Mouse (Mus musculus) adrenal gland, adult (tissue): Measurements from ENCODE around the gene Alpk3.

Experiments used
- DNase-seq, 2 experiments: peaks; one replicate each; pipeline ENCODE4 v3.0.0; 2022 to 2023; ENCODE audit warnings: low spot score in 1 of 2; ENCODE audit not compliant: inconsistent age in 2 of 2

Alpk3 gene

DNA sequence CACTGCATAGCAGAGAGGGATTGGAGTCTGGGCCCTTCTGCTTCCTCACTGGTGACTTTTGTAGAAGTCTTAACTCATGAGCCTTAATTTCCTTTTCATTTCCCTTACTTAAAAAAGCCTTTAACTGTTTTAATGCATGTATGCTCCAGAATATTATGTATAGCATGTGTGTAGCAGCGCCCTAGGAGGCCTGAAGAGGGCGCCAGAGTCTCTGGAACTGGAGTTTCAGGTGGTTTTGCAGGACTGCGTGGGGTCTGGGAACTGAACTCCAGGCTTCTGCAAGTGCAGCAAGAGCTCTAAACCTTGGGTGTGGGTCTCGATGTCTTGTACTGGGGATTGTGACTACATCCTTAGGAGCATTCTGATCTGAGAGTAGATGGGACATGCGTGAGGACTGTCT lies 15.9 kb downstream of the Alpk3 start:
- DNase-seq, result no peak

DNA sequence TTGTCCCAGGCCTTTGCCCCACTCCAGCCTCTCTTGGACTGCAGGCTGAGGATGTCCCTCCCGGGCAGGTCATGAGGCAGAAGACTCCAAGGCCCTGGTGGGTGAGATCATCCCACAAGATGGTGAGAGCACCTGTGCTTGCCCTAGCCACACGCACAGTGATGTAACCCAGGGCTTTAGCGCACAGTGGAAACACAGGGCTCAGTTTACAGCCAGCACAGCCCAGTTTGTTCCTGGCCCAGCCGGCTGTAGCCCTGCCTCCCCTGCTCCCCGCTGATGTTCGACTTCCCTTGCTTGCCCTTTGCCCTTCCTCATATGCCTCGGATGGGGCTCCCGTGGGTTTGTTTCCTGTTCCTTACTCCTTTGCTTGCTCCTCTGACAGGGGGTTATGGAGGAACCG lies 17.1 kb downstream of the Alpk3 start:
- no peak for DNase-seq

DNA sequence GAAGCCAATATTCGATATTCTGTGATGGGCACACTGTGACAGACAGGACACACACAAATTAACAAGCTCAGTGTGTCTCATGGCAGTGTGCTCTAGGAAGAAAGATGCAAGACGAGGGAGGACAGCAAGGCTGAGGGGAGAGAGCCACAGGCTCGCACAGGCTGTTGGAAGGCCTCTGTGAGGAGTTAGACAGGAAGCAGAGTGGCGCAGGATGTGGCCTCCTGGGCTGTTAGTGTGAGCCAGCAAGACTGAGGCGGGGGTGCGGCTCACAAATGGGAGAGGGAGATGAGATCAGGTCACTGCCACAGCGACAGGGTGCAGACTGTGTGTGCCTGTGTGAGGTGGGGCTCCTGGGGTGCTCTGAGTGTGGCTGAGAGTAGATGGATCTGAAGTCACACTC lies 17.9 kb downstream of the Alpk3 start:
- no peak for DNase-seq

DNA sequence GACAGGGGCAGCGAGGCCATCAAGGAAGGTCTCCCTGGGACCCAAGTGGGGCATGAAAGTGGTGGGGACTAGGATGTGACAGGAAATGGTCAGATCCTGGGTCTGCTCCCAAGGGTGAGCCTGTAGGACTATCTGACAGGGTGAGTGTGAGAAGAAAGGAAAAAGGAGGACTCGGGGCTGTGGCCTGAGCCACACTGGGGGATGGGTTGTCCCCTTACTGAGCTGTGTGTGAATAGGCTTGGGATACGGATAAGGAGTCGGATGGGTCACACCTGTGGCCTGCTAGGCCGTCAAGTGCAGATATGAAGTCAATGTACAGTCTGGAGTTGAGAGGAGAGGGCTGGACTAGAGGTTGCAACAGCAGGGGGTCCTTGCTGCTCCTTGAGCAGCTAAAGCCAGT lies 18.3 kb downstream of the Alpk3 start:
- no peak for DNase-seq

DNA sequence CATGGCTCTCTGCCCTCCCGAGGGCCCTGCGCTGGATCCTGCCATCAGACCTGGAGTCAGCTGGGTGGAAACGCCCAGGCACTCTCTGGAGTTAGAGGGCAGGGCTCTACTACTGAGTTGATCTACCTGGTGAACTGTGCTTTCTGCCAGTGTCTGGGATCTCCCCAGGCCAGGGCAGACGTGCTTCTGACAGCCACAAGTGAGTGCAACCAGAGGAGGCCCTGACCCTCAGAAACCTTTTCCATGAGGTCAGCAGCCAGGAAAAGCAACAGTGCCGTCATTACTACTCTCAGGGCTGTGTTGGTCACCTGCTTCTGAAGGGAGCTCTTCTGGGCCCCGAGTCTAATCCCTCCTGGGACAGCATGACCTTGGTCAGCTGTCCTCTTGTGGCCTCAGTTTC lies 19.6 kb downstream of the Alpk3 start:
- peak in 1 of 2 experiments; percentile 54 for DNase-seq

DNA sequence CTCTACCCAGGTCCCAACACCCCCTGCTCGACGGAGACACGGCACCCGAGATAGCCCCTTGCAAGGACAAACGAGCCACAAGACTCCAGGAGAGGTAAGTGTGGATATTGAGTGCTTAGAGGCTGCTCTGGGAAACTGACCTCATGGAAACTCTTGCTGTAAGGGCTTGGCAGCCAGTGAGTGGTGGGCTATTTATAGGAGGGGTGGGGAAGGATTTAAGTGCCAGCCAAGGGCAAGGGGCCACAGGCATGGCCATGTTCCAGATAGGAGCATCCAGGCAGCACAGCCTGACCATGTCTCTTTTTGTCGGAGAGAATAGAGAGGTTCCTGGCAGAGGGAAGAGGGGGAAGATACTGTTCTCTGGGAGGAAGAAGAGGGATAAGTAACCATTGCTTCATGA lies 21.3 kb downstream of the Alpk3 start:
- DNase-seq, result no peak

DNA sequence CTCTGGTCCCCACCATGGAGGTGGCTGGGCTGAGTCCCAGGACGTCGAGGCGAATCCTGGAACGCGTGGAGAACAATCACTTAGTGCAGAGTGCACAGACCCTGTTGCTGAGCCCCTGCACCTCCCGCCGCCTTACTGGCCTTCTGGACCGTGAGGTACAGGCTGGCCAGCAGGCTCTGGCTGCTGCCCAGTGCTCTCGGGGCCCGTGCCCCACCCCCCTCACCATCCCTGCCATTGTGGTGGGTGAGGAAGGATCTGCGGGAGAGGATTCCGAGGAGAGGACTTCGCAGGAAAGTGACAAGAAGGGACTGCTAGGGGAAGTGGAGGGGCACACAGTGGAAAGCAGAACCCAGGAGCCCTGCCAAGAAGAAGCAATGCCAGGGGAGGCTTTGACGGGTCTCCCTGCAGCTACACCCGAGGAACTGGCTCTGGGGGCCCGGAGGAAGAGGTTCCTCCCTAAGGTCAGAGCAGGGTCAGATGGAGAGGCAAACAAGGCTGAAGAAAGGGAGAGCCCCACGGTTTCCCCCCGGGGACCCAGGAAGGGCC lies 36.1 kb downstream of the Alpk3 start:
- no peak for DNase-seq

DNA sequence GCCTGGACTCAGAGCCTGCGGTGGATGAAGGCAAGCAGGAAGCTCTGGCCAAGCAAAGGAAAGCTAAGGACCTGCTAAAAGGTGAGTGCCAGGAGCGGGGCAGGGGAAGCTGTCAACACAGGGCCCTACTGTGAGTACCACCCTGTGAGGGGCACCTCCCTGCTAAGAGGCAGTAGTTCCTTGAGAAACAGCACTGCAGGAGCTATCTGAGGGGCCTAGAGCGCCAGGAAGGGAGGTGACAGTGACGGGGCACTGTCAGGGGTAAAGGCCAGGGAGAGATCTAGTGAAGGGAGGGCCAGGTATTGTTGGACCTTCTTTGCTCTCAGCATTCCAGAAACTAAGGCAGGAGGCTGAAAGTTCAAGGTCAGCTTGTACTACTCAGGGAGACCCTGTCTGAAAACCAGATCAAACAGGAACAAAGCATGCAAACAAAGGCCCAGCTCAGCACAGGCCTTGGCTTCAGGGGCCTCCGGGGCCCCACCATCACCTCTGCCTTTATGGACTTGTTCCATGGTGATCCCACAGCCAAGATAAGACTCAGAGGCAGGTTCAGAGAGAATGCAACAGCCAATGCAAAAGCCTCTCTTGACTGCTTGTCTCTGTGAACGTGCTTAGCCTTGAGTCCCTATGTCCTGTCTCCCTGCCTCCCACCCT lies 36.8 kb downstream of the Alpk3 start:
- no peak for DNase-seq

DNA sequence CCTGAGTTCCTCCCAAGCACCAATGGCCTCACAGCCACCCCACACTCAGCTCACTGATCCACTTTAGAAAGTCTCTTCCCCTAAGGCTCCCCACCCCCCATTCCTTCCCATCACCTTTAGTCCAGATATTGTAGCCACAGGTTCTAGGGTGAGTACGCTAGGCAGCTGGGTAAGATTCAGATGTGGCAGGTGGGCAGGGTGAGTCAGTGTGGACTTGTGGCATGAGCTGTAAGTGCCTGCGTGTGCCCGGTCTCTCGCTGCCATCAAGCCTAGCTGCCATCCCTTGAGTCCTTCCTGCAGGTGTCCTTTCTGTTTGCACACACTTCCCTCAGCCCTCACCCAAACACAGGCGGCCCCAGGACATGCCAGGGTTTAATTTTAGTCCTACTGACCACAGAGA lies 42.9 kb downstream of the Alpk3 start:
- no peak for DNase-seq

DNA sequence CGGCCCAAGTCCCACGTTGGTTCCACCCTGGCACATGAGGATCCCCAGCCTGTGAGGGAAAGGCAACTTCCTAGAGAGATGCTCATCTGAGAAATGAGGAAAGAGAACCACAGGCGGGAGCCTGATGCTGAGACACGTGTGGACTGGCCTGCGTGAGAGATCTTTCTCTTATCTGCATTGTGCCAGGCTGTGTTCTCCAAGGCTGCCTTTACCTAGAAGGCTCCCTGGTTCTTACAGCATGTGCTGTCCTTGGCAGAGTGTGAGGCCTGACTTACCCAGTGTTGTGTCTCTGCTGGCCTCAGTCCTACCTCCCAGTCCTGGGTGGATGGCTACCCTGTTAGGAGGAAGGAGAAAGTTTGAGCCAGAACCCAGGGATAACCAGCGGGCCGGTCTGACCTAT lies 45.5 kb downstream of the Alpk3 start:
- no peak for DNase-seq

DNA sequence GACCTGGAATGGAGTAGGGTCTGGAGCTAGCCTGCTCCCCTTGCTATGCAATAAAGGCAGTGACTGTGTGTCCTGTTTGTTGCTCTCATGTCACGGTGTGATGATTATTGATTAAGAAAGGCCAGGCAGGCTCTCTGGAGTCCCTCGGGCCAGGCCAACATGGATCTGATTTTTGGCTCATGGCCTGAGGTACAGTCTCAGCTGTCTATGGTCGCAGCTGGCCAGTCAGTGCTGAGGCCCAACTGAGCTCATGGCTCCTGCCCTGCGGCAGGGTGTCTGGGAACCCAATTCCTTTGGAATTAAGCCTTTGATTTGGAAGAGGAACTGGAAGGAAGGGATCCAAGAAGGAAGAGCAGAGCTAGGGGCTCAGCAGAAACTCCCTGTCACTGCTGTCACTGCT lies 48.1 kb downstream of the Alpk3 start:
- DNase-seq, result no peak

DNA sequence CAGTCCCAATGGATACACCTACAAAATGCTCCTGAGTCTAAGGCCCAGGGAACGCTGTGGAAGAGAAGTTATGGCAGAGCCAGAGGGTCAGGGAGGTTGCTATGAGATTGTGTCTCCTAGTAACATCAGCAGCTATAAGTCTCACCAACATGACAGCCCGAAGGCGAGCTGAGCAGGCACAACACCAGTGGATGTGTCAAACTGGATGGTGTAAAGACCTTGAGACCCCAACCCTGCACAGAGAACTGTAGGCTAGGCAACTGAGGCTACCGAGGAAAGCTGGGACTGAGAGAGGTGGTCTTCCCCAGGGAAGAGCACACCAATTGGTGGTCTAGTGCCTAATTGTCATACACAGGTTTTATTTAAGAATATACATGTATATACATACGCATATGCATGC lies 50.8 kb downstream of the Alpk3 start:
- no peak for DNase-seq

DNA sequence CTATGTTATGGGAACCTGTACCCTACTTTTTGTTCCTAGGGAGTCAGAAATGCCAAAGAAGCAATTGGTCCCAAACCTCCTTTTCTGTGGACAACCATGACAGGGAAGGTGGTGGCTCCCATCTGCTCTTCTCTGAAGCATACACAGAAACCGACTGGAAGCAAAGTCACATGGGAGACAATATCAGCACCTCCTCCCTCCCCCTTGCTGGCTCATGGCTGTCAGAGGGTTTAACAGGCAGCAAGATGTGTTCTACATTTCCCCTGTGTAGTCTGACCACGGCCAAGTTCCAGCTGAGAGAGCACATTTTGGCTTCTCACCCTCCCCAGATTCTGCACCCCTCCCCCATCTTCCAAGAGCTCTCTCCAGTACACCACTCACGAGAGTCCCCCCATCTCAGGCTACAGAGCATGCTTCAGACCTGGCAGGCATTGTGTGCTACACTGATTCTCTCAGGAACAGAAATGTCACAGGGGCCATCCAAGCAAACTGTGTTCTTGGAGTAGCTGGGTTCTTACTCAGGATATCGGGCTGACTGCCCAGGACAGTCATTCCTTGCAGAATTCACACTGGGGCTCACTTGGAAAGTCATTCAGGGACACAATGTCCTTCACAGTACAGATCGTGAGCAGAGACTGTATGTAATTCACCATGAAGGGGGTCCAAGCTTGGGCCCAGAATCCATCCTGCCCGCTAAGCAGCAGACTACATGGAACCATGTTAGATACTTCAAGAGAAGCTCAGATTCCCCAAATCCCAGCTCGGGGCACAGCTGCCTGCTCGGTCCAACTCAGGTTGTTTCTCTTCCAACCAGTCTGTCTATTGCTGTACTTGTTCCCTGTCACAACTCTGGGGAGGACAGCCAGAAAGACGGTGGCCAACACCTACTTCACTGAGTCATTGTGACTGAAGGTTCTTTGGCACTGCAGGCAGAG lies 52.6 kb downstream of the Alpk3 start:
- peak; percentile 81 to 91 for DNase-seq

DNA sequence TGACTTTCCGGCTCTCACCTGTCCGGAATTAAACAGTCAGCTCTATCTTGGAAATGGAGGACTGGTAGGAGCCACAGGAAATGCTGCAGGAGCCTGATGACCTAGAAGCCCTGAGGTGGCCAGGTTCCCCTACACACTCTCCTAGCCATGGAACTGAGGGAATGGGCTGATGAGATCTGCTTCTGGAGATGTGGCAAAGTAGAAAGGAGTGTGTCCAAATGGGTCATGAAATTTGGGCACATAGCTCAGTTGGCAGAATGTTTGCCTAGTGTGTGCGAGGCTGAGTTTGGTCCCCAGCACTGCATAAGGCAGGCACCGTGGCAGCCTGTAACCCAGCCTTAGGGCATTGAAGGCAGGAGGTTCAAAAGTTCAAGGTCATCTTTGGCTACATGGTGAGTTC lies 53.4 kb downstream of the Alpk3 start:
- DNase-seq, result peak in 1 of 2 experiments; percentile 67

DNA sequence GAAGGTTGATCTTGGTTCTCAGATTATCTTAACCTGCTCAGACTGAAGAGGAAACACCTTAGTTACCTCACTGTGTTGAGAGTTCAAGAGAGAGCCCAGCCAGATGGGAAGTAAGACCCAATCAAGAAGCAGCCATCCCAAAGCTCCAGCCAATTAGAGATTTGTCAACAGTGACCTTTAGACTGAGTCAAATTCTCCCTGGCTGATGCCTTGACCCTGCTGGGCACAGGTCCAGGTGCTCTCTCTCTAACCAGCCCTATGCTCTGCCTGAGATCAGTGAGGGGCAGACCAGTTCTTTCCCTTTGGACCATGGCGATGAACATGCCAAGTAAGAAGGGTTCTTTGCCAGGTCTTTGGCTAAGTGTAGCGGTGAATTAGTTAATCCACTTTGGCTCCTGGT lies 54.3 kb downstream of the Alpk3 start:
- peak; percentile 56 to 84 for DNase-seq

DNA sequence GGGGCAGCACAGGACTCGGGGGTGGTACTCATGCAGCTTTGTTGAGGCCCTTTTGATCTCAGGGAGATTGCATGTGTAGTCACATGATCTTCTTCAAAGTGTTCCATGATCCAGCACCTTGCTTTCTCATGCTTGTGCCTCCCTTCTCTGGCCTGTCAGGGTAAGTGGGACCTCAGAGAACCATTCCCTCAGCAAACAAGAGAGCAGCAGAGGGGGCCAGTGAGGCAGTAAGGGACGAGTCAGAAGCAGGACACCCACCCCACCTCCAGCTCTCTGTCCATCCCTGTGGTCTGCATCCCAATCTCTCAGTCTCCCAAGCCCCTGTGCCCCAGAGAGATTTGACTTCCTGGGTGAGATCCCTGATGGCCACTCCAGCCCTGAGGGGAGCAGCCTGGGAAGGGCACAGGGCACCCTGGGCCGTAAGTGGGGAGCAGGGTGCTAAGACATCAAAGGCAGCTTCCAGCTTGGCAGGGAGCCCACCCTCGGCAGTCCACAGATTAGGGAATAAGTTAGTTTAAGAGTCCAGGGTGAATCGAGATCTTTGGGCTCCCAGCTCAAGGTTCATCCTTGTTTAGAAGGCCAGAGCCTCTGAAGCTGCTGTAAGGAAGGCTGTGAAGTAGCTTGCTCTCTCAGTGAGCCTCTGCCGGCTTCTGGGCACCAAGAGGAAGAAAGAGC lies 55.4 kb downstream of the Alpk3 start:
- peak; percentile 38 to 71 for DNase-seq

DNA sequence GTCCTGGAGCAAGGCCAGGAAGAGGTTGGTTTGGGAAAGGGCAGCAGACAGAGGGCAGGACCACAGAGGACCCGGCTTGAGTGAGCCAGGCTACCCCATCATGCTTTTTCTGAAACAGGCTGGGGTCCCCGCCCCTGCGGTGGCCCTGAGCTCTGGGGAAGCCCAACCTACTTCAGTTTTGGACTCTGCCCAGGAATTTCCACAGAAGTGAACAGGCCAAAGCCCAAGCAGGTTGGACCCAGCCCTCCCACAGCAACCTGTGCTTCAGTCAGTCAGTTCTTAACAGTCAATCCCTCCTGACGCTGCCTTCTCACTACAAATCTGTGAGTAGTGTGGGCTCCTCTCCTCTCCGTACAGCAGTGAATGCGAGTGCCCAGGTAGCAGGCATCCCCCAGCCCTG lies 57.2 kb downstream of the Alpk3 start, which contains the start of gene Slc28a1:
TSS of gene Slc28a1 (plus strand) at position 245 of the 400 bp plus-strand sequence.
- DNase-seq, result peak in 1 of 2 experiments; percentile 45

DNA sequence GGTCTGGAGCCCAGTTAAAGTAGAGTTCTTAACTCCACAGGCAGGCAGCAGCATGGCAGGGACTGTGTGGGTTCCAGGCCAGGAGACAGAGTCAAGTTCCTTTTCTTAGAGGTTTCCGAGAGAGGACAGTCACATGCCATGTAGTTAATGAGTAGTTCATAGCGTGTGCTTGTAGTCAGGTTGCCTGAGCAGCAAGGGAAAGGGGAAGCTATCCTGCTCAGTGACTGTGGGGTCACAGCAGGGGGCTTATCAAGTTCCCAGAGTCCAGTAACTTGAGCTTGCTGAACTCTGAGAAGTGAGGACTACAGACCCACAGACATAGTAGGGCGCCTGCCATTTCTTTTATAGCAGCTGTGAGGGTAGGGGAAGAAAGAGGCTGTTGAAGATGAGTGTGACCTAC lies 63.7 kb downstream of the Alpk3 start:
- no peak for DNase-seq

DNA sequence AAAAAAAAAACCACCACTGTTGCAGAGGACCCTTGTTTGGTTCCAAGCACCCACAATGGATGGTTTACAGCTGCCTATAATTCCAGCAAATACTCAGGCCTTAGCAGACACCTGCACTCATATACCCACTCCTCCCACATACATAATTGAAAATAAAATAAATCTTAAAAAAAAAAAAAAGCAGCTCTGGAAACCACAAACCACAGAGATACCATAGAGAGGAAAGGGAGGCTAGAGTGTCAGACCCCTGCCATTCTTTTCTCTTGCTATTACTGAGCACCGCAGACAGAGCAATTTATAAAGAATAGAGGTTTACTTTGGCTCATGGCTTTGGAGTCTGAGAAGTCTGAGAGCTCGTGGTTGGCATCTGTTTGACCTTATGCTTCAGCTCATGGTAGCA lies 65.4 kb downstream of the Alpk3 start:
- DNase-seq, result no peak

DNA sequence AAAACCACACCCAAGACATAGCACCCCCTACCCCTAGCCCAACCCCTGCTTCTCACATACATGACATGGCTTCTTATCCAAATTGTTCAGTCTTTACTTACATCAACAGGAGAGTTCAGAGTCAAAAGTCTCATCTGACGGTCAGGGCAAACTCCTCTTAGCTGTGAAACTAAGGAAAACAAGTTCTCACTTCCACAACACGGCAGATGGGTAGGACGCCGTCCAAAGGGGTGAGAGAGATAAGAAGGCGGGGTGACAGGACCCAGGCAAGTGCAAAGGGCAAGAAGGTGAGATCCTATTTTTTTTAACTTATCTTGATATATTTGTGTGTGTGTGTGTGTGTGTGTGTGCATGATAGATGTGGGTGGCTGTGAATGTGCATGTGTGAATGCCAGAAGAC lies 66.2 kb downstream of the Alpk3 start:
- DNase-seq, result no peak

DNA sequence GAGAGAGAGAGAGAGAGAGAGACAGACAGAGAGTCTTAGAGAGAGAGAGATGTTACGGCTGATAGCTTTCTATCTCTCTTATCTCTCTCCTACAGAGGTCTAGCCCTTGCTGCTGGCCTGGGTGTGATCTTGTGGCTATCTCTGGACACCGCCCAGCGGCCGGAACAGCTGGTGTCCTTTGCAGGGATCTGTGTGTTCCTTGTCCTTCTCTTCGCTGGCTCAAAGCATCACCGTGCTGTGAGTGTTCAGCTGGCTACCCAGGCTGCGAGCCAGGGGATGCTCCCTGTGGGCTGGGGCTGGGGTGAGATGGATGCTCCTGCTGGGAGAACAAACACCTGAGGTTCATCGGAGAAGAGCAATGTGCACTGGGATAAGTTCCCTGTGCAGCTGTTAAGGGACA lies 67.4 kb downstream of the Alpk3 start:
- no peak for DNase-seq
